Mouse (Mus musculus) cortical plate, adult 2 months (tissue): Measurements from ENCODE around the gene Myl6b. TPM values are rescaled to one million over a fixed set of nuclear protein-coding genes. Genes with fewer than 3 reads are reported as not detected.

Experiments used
- H3K27ac ChIP-seq: fragments of 200-500 bp; 2 replicates; pipeline ENCODE4 v1.5.1; 2012; ENCODE audit warnings: low read length, control low read depth, inconsistent platforms; ENCODE audit not compliant: insufficient read depth
- H3K4me1 ChIP-seq: fragments of 200-500 bp; 2 replicates; pipeline ENCODE4 v1.6.1; 2011; ENCODE audit warnings: low read length; ENCODE audit not compliant: control insufficient read depth, insufficient read depth
- H3K4me3 ChIP-seq: fragments of 200-500 bp; 2 replicates; pipeline ENCODE4 v1.5.1; 2011; ENCODE audit warnings: mild to moderate bottlenecking, low read length, control low read depth; ENCODE audit not compliant: insufficient read depth
- CTCF ChIP-seq: fragments of 200-500 bp; IDR thresholded peaks from 2 replicates; pipeline ENCODE4 v1.5.1; 2011; ENCODE audit warnings: mild to moderate bottlenecking, control low read depth, low read length; ENCODE audit not compliant: insufficient read depth; ENCODE audit errors: extremely low read depth
- POLR2A ChIP-seq: fragments of 200-500 bp; IDR thresholded peaks from 2 replicates; pipeline ENCODE4 v1.6.1; 2011; ENCODE audit warnings: mild to moderate bottlenecking, low read length, control low read depth; ENCODE audit not compliant: insufficient read depth; ENCODE audit errors: extremely low read depth
- polyA plus RNA-seq: library from polyadenylated mRNA; depleted of rRNA; stranded (reverse); fragments of >200 nt; gene quantifications from 2 replicates; pipeline ENCODE4 v1.2.3, GENCODE M21; 2012; rRNA removed

The Myl6b gene
- polyA plus RNA-seq, 1 experiment, result 36.7 TPM

GRCm38 (mm10) chr10:128457676-128458075 lies 40.8 kb downstream of the Myl6b start:
- no peak overlapping the region for H3K27ac ChIP-seq
- TF ChIP-seq CTCF (no peak), POLR2A (no peak)
- no peak overlapping the region for H3K4me3 ChIP-seq
- peaks cover 8% of the 10 kb centered on the region; the same call in 1 of the 2 replicates for H3K4me1 ChIP-seq

- H3K4me3 ChIP-seq, result peak overlapping the region; percentile 11
- no peak for TF ChIP-seq POLR2A
- peak; percentile 68 for TF ChIP-seq CTCF
- peaks cover 5% of the 10 kb centered on the region; the same call in 1 of the 2 replicates for H3K4me1 ChIP-seq
- no peak overlapping the region for H3K27ac ChIP-seq
These were observed 43.2 kb downstream of the Myl6b start for GRCm38 (mm10) chr10:128455280-128455679.

- Histone ChIP-seq H3K4me3 (no peak overlapping the region), H3K27ac (no peak overlapping the region), H3K4me1 (peaks cover 3% of the 10 kb centered on the region; the same call in 1 of the 2 replicates)
- no peak for TF ChIP-seq POLR2A
- TF ChIP-seq CTCF, result no peak
These were observed 44.0 kb downstream of the Myl6b start for GRCm38 (mm10) chr10:128454471-128454870.

GRCm38 (mm10) chr10:128451014-128451413 lies 47.5 kb downstream of the Myl6b start:
- H3K4me3 ChIP-seq, result no peak overlapping the region
- no peak overlapping the region for H3K27ac ChIP-seq
- peaks cover 3% of the 10 kb centered on the region; the same call in 1 of the 2 replicates for H3K4me1 ChIP-seq
- TF ChIP-seq POLR2A (no peak), CTCF (no peak)

GRCm38 (mm10) chr10:128445407-128445806 lies 53.1 kb downstream of the Myl6b start:
- Histone ChIP-seq H3K27ac (no peak overlapping the region), H3K4me1 (no peaks in the 10 kb centered on the region), H3K4me3 (no peak overlapping the region)
- TF ChIP-seq CTCF (no peak), POLR2A (no peak)

GRCm38 (mm10) chr10:128444354-128444753 lies 54.1 kb downstream of the Myl6b start:
- TF ChIP-seq CTCF (no peak), POLR2A (no peak)
- no peak overlapping the region for H3K27ac ChIP-seq
- H3K4me3 ChIP-seq, result no peak overlapping the region
- peaks cover 3% of the 10 kb centered on the region; the same call in 1 of the 2 replicates for H3K4me1 ChIP-seq

Other genes with a start within 250 kb of the Myl6b start
- gene Apon, start 244.6 kb downstream of the Myl6b start, polyA plus RNA-seq, result not detected in 2 replicates
- gene Apof, start 230.0 kb downstream of the Myl6b start, polyA plus RNA-seq, result 0.23 and 0.29 TPM in 2 replicates
- gene Stat2, start 228.1 kb downstream of the Myl6b start, polyA plus RNA-seq, result 33.5 and 34.2 TPM in 2 replicates
- gene Il23a, start 199.9 kb downstream of the Myl6b start, polyA plus RNA-seq, result 0.54 and 0.55 TPM in 2 replicates
- 22.8 and 24.6 TPM in 2 replicates for gene Pan2, start 195.3 kb downstream of the Myl6b start, polyA plus RNA-seq
- 63.7 and 65.8 TPM in 2 replicates for gene Cnpy2, start 176.2 kb downstream of the Myl6b start, polyA plus RNA-seq
- gene Cs, start 161.0 kb downstream of the Myl6b start, polyA plus RNA-seq, result 224 and 233 TPM in 2 replicates
- 101 and 103 TPM in 2 replicates for gene Coq10a, start 129.7 kb downstream of the Myl6b start, polyA plus RNA-seq
- gene Ankrd52, start 121.6 kb downstream of the Myl6b start, polyA plus RNA-seq, result 30.0 and 30.4 TPM in 2 replicates
- 0.51 and 0.73 TPM in 2 replicates for gene Slc39a5, start 97.5 kb downstream of the Myl6b start, polyA plus RNA-seq
- 79.4 and 83.4 TPM in 2 replicates for gene Nabp2, start 87.2 kb downstream of the Myl6b start, polyA plus RNA-seq
- 78.2 and 78.5 TPM in 2 replicates for gene Rnf41, start 87.0 kb downstream of the Myl6b start, polyA plus RNA-seq
- gene Smarcc2, start 39.4 kb downstream of the Myl6b start, polyA plus RNA-seq, result 209 and 223 TPM in 2 replicates
- 1,299 and 1,338 TPM in 2 replicates for gene Myl6, start 4.5 kb downstream of the Myl6b start, polyA plus RNA-seq
- 11.6 and 12.0 TPM in 2 replicates for gene Esyt1, start 27.2 kb upstream of the Myl6b start, polyA plus RNA-seq
- gene Zc3h10, start 49.1 kb upstream of the Myl6b start, polyA plus RNA-seq, result 11.9 and 12.9 TPM in 2 replicates
- 2,251 and 2,284 TPM in 2 replicates for gene Rpl41, start 50.6 kb upstream of the Myl6b start, polyA plus RNA-seq
- 67.5 and 71.0 TPM in 2 replicates for gene Pa2g4, start 67.3 kb upstream of the Myl6b start, polyA plus RNA-seq
- 7.6 and 9.1 TPM in 2 replicates for gene Erbb3, start 91.0 kb upstream of the Myl6b start, polyA plus RNA-seq
- gene Rps26, start 128.1 kb upstream of the Myl6b start, polyA plus RNA-seq, result 354 and 390 TPM in 2 replicates
- gene Ikzf4, start 147.3 kb upstream of the Myl6b start, polyA plus RNA-seq, result 8.3 and 9.2 TPM in 2 replicates
- gene Suox, start 175.4 kb upstream of the Myl6b start, polyA plus RNA-seq, result 11.3 and 12.1 TPM in 2 replicates
- gene Rab5b, start 197.6 kb upstream of the Myl6b start, polyA plus RNA-seq, result 120 and 125 TPM in 2 replicates
- gene Pmel, start 205.5 kb upstream of the Myl6b start, polyA plus RNA-seq, result 0.61 and 0.66 TPM in 2 replicates
- 4.5 and 4.6 TPM in 2 replicates for gene Cdk2, start 206.3 kb upstream of the Myl6b start, polyA plus RNA-seq
- gene Dgka, start 246.2 kb upstream of the Myl6b start, polyA plus RNA-seq, result 13.2 and 15.5 TPM in 2 replicates
- gene Pym1, start 249.2 kb upstream of the Myl6b start, polyA plus RNA-seq, result 39.4 and 41.1 TPM in 2 replicates